Mouse (Mus musculus): ENCODE data around the gene Tex19.2.

GRCm38 (mm10) chr11:121089756-121090546 lies 28.5 kb downstream of the Tex19.2 start:
- TF ChIP-seq CTCF (conservative IDR thresholded peaks at IDR 0.05 in 1 of 2, IDR thresholded peaks at IDR 0.05 in 1 of 2; ENCODE audit: low read depth in 2 of 2, low read length in 2 of 2) = no peak
- TF ChIP-seq HCFC1 (IDR thresholded peaks at IDR 0.05; ENCODE audit: low read depth, low read length) = no peak
- no peak for TF ChIP-seq CHD2 (IDR thresholded peaks at IDR 0.05; ENCODE audit: low read length)
- no peak for TF ChIP-seq POLR2AphosphoS2 (IDR thresholded peaks at IDR 0.05; ENCODE audit: low read depth, low read length)
- TF ChIP-seq NRF1 (IDR thresholded peaks at IDR 0.05; ENCODE audit: low read depth, low read length) = no peak
- TF ChIP-seq TCF12 (IDR thresholded peaks at IDR 0.05; ENCODE audit: low read depth, low read length) = no peak
- TF ChIP-seq ZNF384 (IDR thresholded peaks at IDR 0.05; ENCODE audit: low read depth, low read length) = no peak
- TF ChIP-seq JUND (conservative IDR thresholded peaks at IDR 0.05; ENCODE audit: low read depth, low read length) = no peak
- no peak for TF ChIP-seq MAZ (IDR thresholded peaks at IDR 0.05; ENCODE audit: low read depth, low read length)
- no peak for TF ChIP-seq SMC3 (IDR thresholded peaks at IDR 0.05; ENCODE audit: low read depth, low read length)

Data from CH12.LX (cell line).